Mouse (Mus musculus): ENCODE measurements around the gene Ppp6r2.

Ppp6r2 gene

DNA sequence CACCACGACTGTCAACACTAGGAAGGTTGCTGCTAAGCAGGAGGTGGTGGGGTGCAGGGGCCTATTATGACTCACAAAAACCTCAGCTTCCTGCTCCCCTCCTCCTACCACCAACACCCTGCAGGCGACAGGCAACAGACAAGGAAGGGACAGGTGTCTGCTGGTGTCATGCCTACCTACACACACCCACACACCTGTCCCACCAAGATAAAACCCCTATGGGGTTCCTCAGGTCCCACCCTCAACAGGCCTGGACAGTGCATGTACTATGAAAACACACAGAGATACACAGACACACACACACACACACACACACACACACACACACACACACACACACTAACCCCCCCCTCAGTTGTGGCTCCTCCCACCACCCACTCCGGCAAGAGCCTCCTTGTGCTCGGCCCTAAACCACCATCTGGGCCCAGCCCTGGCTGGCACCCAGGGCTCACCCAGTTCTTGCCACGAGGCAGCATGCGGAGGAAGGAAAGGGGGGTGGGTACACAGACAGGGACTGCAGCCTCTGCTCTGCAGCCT, 98.7 kb downstream of the Ppp6r2 start:
- no peak for DNase-seq (ENCODE audit: low read depth, low spot score)

DNA sequence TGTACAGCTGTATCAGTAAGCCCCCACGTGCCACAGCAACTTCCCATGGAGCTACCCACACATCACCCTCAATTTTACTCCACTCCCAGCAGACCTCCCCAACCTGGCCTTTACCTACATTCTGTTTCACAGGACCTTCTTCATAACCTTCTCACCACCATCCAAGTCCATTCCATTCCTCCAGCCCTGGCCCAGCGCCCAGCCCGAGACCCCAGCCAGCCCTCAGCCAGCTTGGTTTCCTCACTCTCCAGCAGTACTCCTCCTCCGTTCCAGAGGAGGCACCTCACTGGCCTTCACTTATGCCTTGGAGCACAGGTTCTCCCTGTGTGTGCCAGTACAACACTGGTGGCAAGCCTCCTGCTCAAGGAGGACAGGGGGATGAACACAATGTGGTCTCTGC, 102.0 kb downstream of the Ppp6r2 start:
- no peak for DNase-seq (ENCODE audit: low read depth, low spot score)

DNA sequence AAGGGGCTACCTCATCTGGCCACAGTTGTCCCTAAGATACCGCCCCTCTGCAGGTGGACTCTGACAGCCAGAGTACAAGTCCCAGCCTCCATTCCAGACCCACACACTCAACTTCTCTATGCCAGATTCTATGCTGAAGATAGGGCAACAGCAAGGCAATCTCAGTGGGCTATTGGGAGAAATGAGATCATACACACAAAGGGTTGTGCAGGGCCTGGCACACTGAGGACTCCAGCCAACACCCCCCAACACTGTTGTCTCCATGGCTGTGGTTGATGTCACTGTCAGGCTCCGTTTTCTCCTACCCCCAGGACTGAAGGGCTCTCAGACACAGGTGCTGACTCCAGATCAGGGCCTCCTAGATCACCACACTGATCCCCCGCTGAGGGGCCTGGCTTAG, 102.8 kb downstream of the Ppp6r2 start:
- DNase-seq (ENCODE audit: low read depth, low spot score) = no peak

DNA sequence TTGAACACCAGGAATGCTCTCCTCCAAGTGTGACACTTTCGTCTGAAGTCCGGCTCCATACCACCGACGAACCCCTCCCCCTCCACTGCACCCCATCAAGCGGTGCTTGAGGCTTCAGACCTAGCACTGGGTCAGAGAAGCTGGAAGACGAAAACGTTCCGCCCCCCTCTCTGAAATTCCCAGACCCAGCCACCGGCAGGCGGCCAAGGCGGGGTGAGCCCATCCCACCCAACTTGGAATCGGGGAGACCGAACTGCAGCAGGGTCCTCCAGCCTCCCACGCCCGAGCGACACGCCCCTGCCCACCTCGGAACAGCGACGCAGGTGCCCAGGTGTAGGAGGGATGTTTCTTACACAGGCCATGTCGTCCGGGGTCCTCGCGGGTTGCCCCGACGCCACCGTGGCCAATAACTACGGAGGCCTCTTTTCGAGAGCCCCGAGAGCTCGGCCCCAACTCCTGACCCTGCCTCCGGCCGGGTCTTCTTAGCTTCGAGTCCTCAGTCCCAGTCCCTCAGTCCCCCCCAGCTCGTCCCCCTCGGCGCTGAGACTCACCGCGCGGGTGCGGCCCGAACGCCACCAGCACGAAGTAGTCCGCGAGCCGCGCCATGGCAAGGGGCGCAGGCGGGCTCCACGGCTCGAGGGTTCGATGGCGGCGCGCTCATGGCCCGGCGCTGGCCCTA, 103.3 kb downstream of the Ppp6r2 start:
- DNase-seq (ENCODE audit: low read depth, low spot score) = no peak

DNA sequence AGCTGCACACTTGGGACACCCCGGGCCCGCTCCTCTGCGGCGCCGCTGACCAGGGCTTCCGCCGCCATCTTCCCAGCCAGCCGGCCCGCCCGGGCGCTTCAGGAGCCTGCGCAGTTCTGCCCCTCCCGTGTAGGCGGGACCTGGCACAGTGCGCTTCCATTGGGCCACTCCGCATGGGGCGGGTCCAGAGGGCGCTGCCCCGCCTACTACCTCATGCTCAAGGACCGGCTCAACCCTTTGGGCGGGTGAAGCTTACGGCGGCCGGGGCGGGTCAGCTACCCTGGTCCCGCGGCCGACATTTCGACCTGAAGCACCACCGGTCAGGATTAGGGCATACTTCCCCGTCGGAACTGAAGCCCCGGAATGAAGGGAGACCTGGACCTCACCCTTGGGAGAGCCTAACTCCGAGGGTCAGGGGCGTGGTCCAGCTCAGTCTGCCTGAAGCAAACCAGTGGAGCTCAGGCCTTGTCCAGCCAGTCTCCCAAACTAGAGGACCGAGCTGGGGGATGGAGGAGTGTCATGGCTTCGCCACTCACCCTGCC, 103.9 kb downstream of the Ppp6r2 start, which contains the start of gene Sbf1:
Sbf1 (minus strand) TSS at position 122 of the 542 bp plus-strand sequence.
- DNase-seq (ENCODE audit: low read depth, low spot score) = peak; percentile 95

DNA sequence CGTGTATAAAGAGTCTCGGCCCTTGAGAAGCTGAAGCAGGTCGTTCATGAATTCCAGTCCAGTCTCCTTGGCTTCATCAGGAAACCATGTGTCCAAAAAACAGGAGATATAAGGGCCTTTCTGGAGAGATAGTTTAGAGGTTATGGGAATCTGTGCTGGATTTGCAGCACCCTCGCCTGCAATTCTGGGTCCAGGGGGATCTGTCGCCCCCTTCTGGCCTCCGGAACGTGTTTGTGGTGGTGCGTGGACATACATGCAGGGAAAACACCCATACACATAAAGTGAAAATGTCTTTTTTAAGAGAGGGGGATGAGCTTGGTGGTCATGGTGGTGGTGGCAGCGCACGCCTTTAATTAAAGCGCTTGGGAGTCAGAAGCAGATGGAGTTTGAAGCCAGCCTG, 104.8 kb downstream of the Ppp6r2 start:
- no peak for DNase-seq (ENCODE audit: low read depth, low spot score)

DNA sequence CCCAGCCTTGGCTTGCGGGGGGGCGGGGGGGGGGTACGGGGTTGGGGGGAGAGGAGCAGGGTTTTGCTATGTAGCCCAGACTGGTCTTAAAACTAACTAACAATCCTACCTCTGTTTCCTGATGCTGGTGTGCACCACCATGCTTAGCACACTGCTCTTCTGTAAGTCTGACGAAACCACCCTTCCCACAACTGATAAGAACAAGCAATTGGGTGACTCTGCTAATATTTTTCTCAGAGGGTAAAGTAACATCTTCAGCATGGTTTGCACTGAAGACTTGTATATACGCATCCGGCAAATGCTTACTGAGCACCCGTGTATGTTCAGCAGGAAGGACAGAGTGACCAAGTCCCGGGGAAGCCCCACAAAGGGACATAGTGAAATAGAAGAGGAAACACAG, 109.9 kb downstream of the Ppp6r2 start:
- DNase-seq (ENCODE audit: low read depth, low spot score) = no peak

DNA sequence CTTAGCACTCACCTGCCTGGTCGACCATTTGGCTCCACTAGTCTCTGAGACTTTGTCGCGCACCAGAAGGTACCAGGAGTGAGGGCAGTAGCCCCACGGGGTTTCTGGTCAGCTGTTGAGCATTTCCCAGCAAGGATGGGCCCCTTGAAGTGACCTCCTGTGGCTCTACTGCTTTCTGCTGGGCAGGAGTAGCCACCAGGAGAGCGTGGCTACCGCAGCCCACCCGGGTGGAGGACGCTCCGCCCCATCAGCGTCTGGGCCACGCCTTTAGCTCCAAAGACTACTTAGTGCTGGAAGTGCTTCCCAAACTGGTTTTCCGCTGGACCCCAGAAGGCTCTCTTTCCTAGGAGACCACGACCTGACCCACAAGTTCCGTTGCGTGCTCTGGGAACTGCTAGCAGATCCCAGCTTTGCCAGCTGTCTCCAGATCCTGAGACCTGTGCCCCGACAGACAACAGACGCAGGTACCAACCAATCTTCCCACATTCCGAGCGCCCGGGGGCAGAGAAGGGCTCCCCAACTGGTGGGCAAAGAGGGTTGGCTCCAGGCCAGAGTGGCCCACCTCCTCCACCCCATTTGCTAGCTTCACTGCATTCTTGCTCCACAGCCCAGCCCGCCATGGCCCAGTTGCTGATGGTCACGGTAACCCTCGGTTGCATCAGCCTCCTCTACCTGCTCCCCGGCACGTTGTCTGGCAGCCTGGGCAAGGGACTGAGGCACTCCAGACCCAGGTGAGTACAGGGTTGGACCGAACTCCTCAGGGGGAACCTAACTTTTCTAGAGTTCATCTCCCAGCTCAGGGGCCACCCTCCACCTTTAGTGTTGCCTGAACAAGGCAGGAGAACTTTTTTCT, 111.5 kb downstream of the Ppp6r2 start, which contains the start of gene Adm2:
Adm2 (plus strand) TSS at position 51 of the 853 bp plus-strand sequence.
- DNase-seq (ENCODE audit: low read depth, low spot score) = no peak

DNA sequence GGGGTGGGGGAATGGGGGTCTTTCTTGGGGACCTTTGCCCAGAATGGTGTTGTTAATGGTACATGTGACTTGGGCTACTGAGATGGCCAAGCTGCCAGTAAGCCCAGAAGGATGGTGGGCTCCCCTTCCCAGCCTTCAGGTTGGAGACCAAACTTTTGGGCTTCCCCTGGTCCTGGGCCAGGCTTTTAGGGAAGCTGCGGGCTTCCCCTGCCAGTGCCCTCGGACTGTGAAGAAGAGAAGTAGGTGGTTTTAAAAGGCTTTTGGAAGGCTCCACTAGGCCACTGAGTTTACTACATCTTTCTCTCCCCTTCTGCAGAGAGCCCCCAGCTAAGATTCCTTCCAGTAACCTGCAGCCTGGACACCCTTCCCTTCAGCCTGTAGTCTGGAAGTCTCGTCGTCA, 112.3 kb downstream of the Ppp6r2 start:
- DNase-seq (ENCODE audit: low read depth, low spot score) = no peak

DNA sequence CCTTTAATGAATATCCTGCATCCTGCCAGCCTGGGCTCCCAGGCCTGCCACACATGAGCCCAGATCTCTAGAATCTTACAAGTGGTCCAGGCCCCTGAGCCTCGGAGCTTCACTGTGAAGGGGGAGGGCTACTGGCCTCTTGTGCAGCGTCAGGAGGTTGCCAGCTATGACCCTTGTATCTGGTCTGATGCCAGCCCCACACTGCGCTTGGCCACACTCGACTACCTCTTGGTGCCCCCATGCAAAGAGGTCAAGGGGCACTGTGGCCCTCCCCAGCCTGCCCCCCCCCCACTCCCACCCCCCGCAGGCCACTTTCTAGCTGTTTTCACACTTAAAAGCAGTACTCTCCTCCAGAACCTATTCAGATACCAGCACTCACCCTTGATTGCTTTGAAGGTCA, 115.1 kb downstream of the Ppp6r2 start:
- no peak for DNase-seq (ENCODE audit: low read depth, low spot score)

DNA sequence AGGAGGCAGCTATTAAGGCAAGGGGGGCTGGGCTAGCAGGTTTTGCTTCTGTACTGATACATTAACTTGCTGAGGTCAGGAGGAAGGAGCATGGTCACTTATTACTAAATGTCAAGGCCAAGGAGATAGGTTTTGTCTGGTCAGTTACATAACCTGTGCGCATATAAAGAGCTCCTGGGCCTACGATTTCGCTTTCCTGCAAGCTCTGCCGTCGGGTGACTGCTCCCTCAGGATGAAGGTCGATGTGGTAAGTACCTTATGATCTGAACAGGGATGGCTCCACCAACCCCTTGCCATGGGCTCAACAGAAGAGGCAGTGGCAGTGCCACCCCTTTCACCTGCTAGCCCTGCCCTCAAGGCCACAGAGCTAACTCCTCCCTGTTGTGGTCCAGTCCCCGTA, 122.9 kb downstream of the Ppp6r2 start, which contains the start of gene Miox:
Miox (plus strand) TSS at position 128 of the 400 bp plus-strand sequence.
- DNase-seq (ENCODE audit: low read depth, low spot score) = no peak

DNA sequence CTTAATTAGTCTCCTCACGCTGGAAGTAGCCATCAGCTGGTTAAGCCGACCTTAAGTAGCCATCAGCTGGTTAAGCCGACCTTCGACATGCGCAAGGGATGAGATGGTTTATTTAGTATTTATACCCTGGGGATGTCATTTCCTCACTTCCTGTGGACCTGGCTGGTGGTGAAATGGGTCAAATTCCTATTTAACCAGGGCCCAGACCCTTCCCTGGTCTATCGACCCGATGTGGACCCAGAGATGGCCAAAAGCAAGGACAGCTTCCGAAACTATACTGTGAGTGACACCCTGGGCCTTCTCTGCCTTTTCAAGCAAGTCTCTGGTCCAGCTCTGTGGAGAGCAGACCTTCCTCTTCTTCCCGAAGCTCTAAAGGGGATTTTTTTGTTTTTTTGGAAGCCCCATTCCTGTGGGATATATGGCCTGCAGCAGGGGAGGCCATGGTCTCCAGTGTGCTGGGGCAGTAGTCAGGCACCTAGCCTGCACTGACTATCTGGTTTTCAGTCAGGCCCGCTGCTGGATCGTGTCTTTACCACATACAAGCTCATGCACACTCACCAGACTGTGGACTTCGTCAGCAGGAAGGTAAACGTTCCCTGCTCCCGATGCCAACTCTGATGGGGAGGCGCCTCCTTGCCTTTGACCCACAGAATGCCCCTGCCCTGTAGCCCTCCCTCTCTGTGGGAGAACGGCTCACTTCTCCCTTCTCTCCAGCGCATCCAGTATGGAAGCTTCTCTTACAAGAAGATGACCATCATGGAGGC, 123.6 kb downstream of the Ppp6r2 start:
- no peak for DNase-seq (ENCODE audit: low read depth, low spot score)

DNA sequence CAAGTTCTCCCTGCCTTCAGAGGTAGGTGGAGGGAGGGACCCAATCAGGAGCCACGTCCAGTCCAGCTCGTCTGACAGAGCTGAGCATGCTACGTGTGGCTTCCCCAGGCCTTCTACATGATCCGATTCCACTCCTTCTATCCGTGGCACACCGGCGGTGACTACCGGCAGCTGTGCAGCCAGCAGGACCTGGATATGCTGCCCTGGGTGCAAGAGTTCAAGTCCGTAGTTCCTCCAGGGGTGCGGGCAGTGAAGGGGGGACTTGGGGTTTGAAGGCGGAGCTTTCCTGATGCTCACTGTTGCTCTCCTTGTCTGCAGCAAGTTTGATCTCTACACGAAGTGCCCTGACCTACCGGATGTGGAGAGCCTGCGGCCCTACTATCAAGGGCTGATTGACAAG, 125.1 kb downstream of the Ppp6r2 start:
- no peak for DNase-seq (ENCODE audit: low read depth, low spot score)

All from embryo, embryonic 11.5 days (tissue).